33 mouse cellular contexts compared by ENCODE assay signal in the genomic region with DNA sequence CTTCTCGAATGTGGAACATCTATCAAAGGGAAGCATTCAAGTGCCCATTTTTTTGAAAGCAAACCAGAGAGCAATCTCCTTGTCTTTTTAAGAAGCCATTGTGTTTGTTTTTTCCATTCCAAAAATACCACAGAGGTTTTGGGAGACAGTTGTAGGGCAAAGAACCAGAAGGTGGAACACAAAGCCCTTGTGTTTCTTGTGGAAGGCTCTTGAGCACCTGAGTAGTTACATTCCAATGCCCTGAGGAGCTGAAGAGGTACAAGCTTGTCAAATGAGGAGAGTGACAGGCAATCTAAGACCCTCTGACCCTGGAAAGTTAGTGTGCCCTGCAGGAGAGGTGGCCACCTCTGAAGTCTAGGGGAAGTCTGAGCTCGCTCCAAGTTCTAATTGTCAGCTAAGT. TPM values are rescaled to one million over a fixed set of nuclear protein-coding genes. Genes with fewer than 3 reads are reported as not detected.
DNase-seq lines count a peak whose midpoint lies in the region; ATAC-seq and TF ChIP-seq lines count a peak whose summit lies in the region.
"Had no signal": no experiment of that assay in that cellular context is flagged by ENCODE, and none has a peak within 500 bp of the region (broad histone marks: within the 10 kb centered on the region; RNA-seq: fewer than 3 reads in every experiment).

No protein-coding gene starts in this region.

- no peak for DNase-seq in heart, adult 18-20 months
- peak; percentile 40 to 63 for DNase-seq in lung, adult 18-20 months
- DNase-seq in lung, postnatal 10 days, result no peak
- no peak for DNase-seq in Patski (ENCODE audit: low read depth, low spot score)
- DNase-seq in lung, postnatal 0 days (ENCODE audit: low spot score), result peak; percentile 79
- DNase-seq in midbrain, embryonic 11.5 days (ENCODE audit: low spot score, missing footprints), result no peak
- no peak for DNase-seq in frontal cortex, postnatal 10 days (ENCODE audit: low spot score in 2 of 2)
- DNase-seq: adrenal gland, adult 8-10 months; B cell, adult 2 months; cerebellum, adult 8-10 months; cerebellum, postnatal 25 days; forebrain, postnatal 0 days; gastrocnemius, postnatal 10 days; kidney, adult 18-20 months; kidney, postnatal 36 days; liver, embryonic 13.5 days; midbrain, embryonic 14.5 days; retina, postnatal 1 day; right cerebral cortex, postnatal 14 days; thymus, postnatal 4 days had no signal

- in situ Hi-C loops in Patski (cut with MboI; ENCODE audit: low pct_unique_long_range_greater_than_20kb), result no loop called here

- no peaks in the 10 kb centered on the region for H3K36me3 ChIP-seq in heart, embryonic 13.5 days
- no peaks in the 10 kb centered on the region for H3K36me3 ChIP-seq in lung, postnatal 0 days (ENCODE audit: insufficient read depth, low read length)
- H3K36me3 ChIP-seq in midbrain, embryonic 11.5 days (ENCODE audit: control insufficient read depth, insufficient read depth, low read length), result no peaks in the 10 kb centered on the region
- H3K36me3 ChIP-seq: embryonic facial prominence, embryonic 10.5 days; embryonic facial prominence, embryonic 15.5 days; forebrain, embryonic 12.5 days; hindbrain, embryonic 10.5 days; kidney, embryonic 15.5 days; limb, embryonic 13.5 days; liver, embryonic 13.5 days; neural tube, embryonic 15.5 days had no signal

- H3K4me1 ChIP-seq in heart, embryonic 13.5 days, result peaks cover 67% of the 10 kb centered on the region
- H3K4me1 ChIP-seq in lung, postnatal 0 days (ENCODE audit: insufficient read depth, low read depth, low read length), result peaks cover 17% of the 10 kb centered on the region; the same call in 1 of the 2 replicates
- H3K4me1 ChIP-seq in midbrain, embryonic 11.5 days (ENCODE audit: control insufficient read depth, insufficient read depth, low read length), result no peaks in the 10 kb centered on the region
- H3K4me1 ChIP-seq: embryonic facial prominence, embryonic 10.5 days; forebrain, embryonic 12.5 days; hindbrain, embryonic 10.5 days; liver, embryonic 13.5 days had no signal

- no peaks in the 10 kb centered on the region for H3K9me3 ChIP-seq in heart, embryonic 13.5 days
- no peaks in the 10 kb centered on the region for H3K9me3 ChIP-seq in lung, postnatal 0 days (ENCODE audit: low read length)
- no peaks in the 10 kb centered on the region for H3K9me3 ChIP-seq in midbrain, embryonic 11.5 days (ENCODE audit: control insufficient read depth, low read length)
- H3K9me3 ChIP-seq: embryonic facial prominence, embryonic 10.5 days; embryonic facial prominence, embryonic 15.5 days; forebrain, embryonic 12.5 days; hindbrain, embryonic 10.5 days; kidney, embryonic 15.5 days; limb, embryonic 13.5 days; liver, embryonic 13.5 days; neural tube, embryonic 15.5 days had no signal

- no peak overlapping the region for H3K4me3 ChIP-seq in heart, embryonic 13.5 days
- no peak overlapping the region for H3K4me3 ChIP-seq in lung, postnatal 0 days (ENCODE audit: low read depth, low read length)
- no peak overlapping the region for H3K4me3 ChIP-seq in midbrain, embryonic 11.5 days (ENCODE audit: low read depth, low read length)
- H3K4me3 ChIP-seq: embryonic facial prominence, embryonic 10.5 days; embryonic facial prominence, embryonic 15.5 days; forebrain, embryonic 12.5 days; hindbrain, embryonic 10.5 days; kidney, embryonic 15.5 days; layer of hippocampus, adult 2 months; left cerebral cortex, adult 2 months; limb, embryonic 13.5 days; liver, embryonic 13.5 days; neural tube, embryonic 15.5 days had no signal

- no peak for TF ChIP-seq CTCF in Patski (IDR thresholded peaks at IDR 0.05)
- no peak for TF ChIP-seq CTCF in lung, postnatal 0 days (IDR thresholded peaks at IDR 0.05)

- no peaks in the 10 kb centered on the region for H3K27me3 ChIP-seq in heart, embryonic 13.5 days (replicated peaks)
- no peaks in the 10 kb centered on the region for H3K27me3 ChIP-seq in Patski
- no peaks in the 10 kb centered on the region for H3K27me3 ChIP-seq in lung, postnatal 0 days (replicated peaks; ENCODE audit: insufficient read depth, low read length)
- H3K27me3 ChIP-seq in midbrain, embryonic 11.5 days (ENCODE audit: control insufficient read depth, insufficient read depth, low read length), result no peaks in the 10 kb centered on the region
- H3K27me3 ChIP-seq: embryonic facial prominence, embryonic 15.5 days; forebrain, embryonic 12.5 days; kidney, embryonic 15.5 days; limb, embryonic 13.5 days; liver, embryonic 13.5 days; neural tube, embryonic 15.5 days had no signal

- H3K27ac ChIP-seq in heart, embryonic 13.5 days (replicated peaks), result peak overlapping the region; percentile 87
- H3K27ac ChIP-seq in lung, postnatal 0 days (ENCODE audit: low read length), result peak overlapping the region; percentile 85
- H3K27ac ChIP-seq in midbrain, embryonic 11.5 days (ENCODE audit: low read depth, low read length), result no peak overlapping the region
- H3K27ac ChIP-seq: embryonic facial prominence, embryonic 10.5 days; embryonic facial prominence, embryonic 15.5 days; forebrain, embryonic 12.5 days; hindbrain, embryonic 10.5 days; kidney, embryonic 15.5 days; layer of hippocampus, adult 2 months; left cerebral cortex, adult 2 months; limb, embryonic 13.5 days; liver, embryonic 13.5 days; macrophage; neural tube, embryonic 15.5 days had no signal

- no peak for ATAC-seq in heart, embryonic 13.5 days (ENCODE audit: extremely low read depth, insufficient number of reproducible peaks, low FRiP score, low TSS enrichment)
- ATAC-seq in Patski, result peak; percentile 45
- peak; percentile 67 for ATAC-seq in lung, postnatal 0 days
- no peak for ATAC-seq in midbrain, embryonic 11.5 days (ENCODE audit: low FRiP score)
- ATAC-seq: forebrain, postnatal 0 days; hindbrain, embryonic 16.5 days had no signal

- POLR2A ChIA-PET in Patski (lab: Charles Lee), result interaction anchor here (0.6 kb wide), 1 partner anchor 831 kb away, joined by 3 read pairs; no protein-coding TSS in a partner anchor

- H3K4me2 ChIP-seq in heart, embryonic 13.5 days, result no peak overlapping the region
- H3K4me2 ChIP-seq in lung, postnatal 0 days (replicated peaks; ENCODE audit: low read depth, low read length), result no peak overlapping the region
- no peak overlapping the region for H3K4me2 ChIP-seq in midbrain, embryonic 11.5 days
- H3K4me2 ChIP-seq: embryonic facial prominence, embryonic 15.5 days; forebrain, embryonic 12.5 days; kidney, embryonic 15.5 days; limb, embryonic 13.5 days; liver, embryonic 13.5 days; neural tube, embryonic 15.5 days had no signal

- CTCF ChIA-PET in Patski (lab: Charles Lee), result interaction anchor here (1.0 to 1.5 kb wide), 2 partner anchors 9 to 45 kb away, joined by 3 to 4 read pairs; no protein-coding TSS in a partner anchor

- no peak overlapping the region for H3K9ac ChIP-seq in heart, embryonic 13.5 days
- H3K9ac ChIP-seq in lung, postnatal 0 days (replicated peaks; ENCODE audit: low read depth), result no peak overlapping the region
- H3K9ac ChIP-seq in midbrain, embryonic 11.5 days (ENCODE audit: low read length), result no peak overlapping the region
- H3K9ac ChIP-seq: embryonic facial prominence, embryonic 15.5 days; forebrain, embryonic 12.5 days; forebrain, postnatal 0 days; kidney, embryonic 15.5 days; limb, embryonic 13.5 days; liver, embryonic 13.5 days; neural tube, embryonic 15.5 days had no signal

- TF ChIP-seq EP300 in lung, postnatal 0 days (IDR thresholded peaks at IDR 0.05), result peak; percentile 100

- 43% methylated on average over 2 of the region's 2 CpGs for WGBS in heart, embryonic 13.5 days
- 45% methylated on average over 2 of the region's 2 CpGs for WGBS in lung, postnatal 0 days
- 75% methylated on average over 2 of the region's 2 CpGs for whole genome bisulfite sequencing in midbrain, embryonic 11.5 days

RNA-seq across cellular contexts. Expression of gene Fam189a2, which starts 19.7 kb away (rescaled TPM):
- polyA plus RNA-seq in heart, embryonic 13.5 days (2015; fragmentation: Nextera tagmentation; extraction: Ambion mirVana), result 4.1 and 5.4 TPM in 2 replicates
- 10 to 100 TPM; 55.3 to 60.9 TPM for total RNA-seq in heart, adult 18-20 months (2021)
- 2.3 TPM for polyA plus RNA-seq in Patski (2021)
- polyA plus RNA-seq in lung, postnatal 0 days (2015; fragmentation: Nextera tagmentation; extraction: Ambion mirVana), result 22.6 and 26.2 TPM in 2 replicates
- polyA plus RNA-seq in midbrain, embryonic 11.5 days (2014; fragmentation: Nextera tagmentation; extraction: Ambion mirVana), result 2.6 and 2.8 TPM in 2 replicates
- total RNA-seq: megakaryocyte-erythroid progenitor cell, adult 5-6 weeks had no signal
- polyA plus RNA-seq: macrophage had no signal

Comparison
In these comparisons a context has a peak if more than half of its experiments do, and no peak if none do; other contexts are left out.
1. DNase-seq: peak in lung, adult 18-20 months (2 of 2) and lung, postnatal 0 days (single experiment); none in heart, adult 18-20 months (0 of 2), lung, postnatal 10 days (single experiment), Patski (single experiment), midbrain, embryonic 11.5 days (single experiment) and frontal cortex, postnatal 10 days (0 of 2).
2. ATAC-seq: peak in Patski (single experiment) and lung, postnatal 0 days (single experiment); none in heart, embryonic 13.5 days (single experiment) and midbrain, embryonic 11.5 days (single experiment).